Mouse (Mus musculus) limb, embryonic 12.5 days (tissue): ENCODE measurements around the gene Rnf152. TPM values are rescaled to one million over a fixed set of nuclear protein-coding genes. Genes with fewer than 3 reads are reported as not detected.

Source experiments
- ATAC-seq: fragments of 200-750 bp; cut with Nextera tagmentation; 2 replicates; pipeline ENCODE4 v1.8.0; 2017; ENCODE audit warnings: low read depth, moderate TSS enrichment; ENCODE audit not compliant: insufficient number of reproducible peaks, insufficient read depth, low FRiP score, low TSS enrichment
- H3K27ac ChIP-seq: fragments of 300-500 bp; sonication (generic); 2 replicates; pipeline ENCODE4 v1.5.1; 2016; ENCODE audit warnings: mild to moderate bottlenecking, moderate library complexity
- H3K27me3 ChIP-seq: fragments of 300-500 bp; sonication (generic); 2 replicates; pipeline ENCODE4 v1.6.1; 2016; ENCODE audit warnings: mild to moderate bottlenecking, moderate library complexity
- H3K36me3 ChIP-seq: fragments of 300-500 bp; sonication (generic); 2 replicates; pipeline ENCODE4 v1.6.1; 2016; ENCODE audit warnings: mild to moderate bottlenecking, moderate library complexity
- H3K4me1 ChIP-seq: fragments of 300-500 bp; sonication (generic); replicated peaks from 2 replicates; pipeline ENCODE4 v1.6.1; 2016
- H3K4me2 ChIP-seq: fragments of 300-500 bp; sonication (generic); 2 replicates; pipeline ENCODE4 v1.6.1; 2016; ENCODE audit warnings: mild to moderate bottlenecking, moderate library complexity
- H3K4me3 ChIP-seq: fragments of 300-500 bp; sonication (generic); replicated peaks from 2 replicates; pipeline ENCODE4 v1.5.1; 2016; ENCODE audit warnings: mild to moderate bottlenecking
- H3K9ac ChIP-seq: fragments of 300-500 bp; sonication (generic); replicated peaks from 2 replicates; pipeline ENCODE4 v1.6.1; 2016; ENCODE audit warnings: mild to moderate bottlenecking, moderate library complexity
- H3K9me3 ChIP-seq: fragments of 300-500 bp; sonication (generic); 2 replicates; pipeline ENCODE4 v1.6.1; 2016; ENCODE audit warnings: mild to moderate bottlenecking, moderate library complexity
- WGBS: fragments of 180-500 bp; shearing (Covaris S2); methylation state at CpG from one replicate; pipeline ENCODE4 v1.1.7; 2016; 5-methylcytosine and 5-hydroxymethylcytosine counted together
- polyA plus RNA-seq: library from polyadenylated mRNA; unstranded; fragments of >200 nt; fragmentation: Nextera tagmentation; extraction: Ambion mirVana; gene quantifications from 2 replicates; pipeline ENCODE4 v1.2.1, GENCODE M21; 2016

Gene Rnf152
- polyA plus RNA-seq, 1 experiment from 2014 or later = 1.2 TPM

DNA sequence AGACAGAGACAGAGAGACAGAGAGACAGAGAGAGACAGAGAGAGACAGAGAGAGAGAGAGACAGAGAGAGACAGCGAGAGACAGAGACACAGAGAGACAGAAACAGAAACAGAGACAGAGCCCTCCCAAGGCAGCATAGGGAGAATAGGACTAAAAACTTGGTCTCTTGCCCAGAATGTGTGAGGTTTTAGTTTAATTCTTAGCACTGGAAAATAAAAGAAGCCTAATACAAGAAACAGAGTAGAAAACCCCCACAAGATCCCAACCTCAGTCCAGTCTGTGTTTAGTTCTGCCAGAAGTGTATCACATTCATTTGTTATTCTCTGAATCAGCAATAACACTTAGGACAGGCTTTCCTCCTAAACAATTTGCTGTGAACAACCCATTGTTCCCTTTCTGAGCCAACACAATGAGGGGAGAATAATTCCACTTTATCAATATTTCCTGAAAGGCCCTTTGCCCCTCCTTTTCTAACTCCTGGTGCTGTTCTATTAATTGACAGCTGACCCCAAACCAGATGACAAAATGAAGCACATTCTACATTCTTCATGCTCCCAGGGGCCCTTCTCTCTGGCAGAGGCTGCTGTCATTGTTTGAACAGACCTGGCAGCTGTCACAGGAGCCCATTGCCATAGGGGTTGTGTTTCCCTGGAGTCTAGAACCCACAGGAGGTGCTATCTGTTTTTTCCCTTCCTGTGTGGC, 44.5 kb downstream of the Rnf152 start:
- Histone ChIP-seq H3K36me3 (no peaks in the 10 kb centered on the region), H3K4me2 (no peak overlapping the region), H3K9me3 (no peaks in the 10 kb centered on the region), H3K4me1 (0 out of 2 replicates have a peak, but pooled peaks cover 2% of the 10 kb centered on the region), H3K4me3 (no peak overlapping the region), H3K27me3 (no peaks in the 10 kb centered on the region), H3K9ac (no peak overlapping the region), H3K27ac (0 out of 2 replicates have a peak overlapping the region, but pooled peaks have one; percentile 41)
- no peak; the same call in 1 of the 2 replicates for ATAC-seq
- 87% methylated on average over 1 of the region's 1 CpGs for WGBS

DNA sequence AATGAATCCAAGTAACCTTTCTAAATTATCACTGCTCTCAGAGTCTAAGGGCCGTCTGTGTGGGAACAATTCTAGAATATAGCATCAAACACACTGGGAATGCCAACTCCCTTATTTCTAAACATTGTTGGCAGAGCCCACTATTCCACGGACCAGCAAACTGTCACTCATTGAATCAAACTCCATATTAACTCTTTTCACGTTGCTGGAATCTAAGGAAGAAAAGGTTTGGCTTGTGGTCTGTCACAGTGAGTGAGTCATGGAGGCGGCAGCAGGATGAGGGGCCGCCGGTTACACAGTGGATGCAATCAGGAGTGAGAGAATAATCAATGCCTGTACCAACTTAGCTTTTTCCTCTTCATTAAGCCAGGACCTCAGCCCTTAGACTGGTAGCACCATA, 54.3 kb downstream of the Rnf152 start:
- H3K27me3 ChIP-seq = no peaks in the 10 kb centered on the region
- no peak overlapping the region for H3K9ac ChIP-seq
- WGBS = 80% methylated on average over 6 of the region's 6 CpGs
- H3K36me3 ChIP-seq = no peaks in the 10 kb centered on the region
- no peak overlapping the region for H3K4me3 ChIP-seq
- no peak overlapping the region for H3K4me2 ChIP-seq
- H3K9me3 ChIP-seq = no peaks in the 10 kb centered on the region
- H3K4me1 ChIP-seq = no peaks in the 10 kb centered on the region
- no peak for ATAC-seq
- H3K27ac ChIP-seq = no peak overlapping the region

DNA sequence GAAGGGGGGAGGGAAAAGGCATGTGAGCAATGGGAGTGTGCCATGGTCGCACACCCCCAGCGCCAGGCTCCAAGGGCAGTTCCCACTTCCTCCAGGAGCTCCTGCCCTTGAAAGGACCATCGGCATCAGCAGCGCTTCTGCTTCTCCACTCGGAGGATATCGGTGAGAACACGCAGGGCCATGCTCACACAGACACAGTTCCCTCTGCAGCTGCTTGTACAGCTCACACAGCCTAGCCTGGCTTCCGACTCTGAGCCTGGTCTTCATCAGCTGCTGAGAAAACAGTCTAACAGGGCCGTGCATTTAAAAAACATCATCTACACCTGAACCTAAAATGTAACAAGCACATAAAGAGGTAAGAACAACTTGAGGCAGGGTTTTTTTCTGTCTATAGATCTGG, 54.7 kb downstream of the Rnf152 start:
- 76% methylated on average over 9 of the region's 9 CpGs for WGBS
- no peak for ATAC-seq
- no peaks in the 10 kb centered on the region for H3K9me3 ChIP-seq

DNA sequence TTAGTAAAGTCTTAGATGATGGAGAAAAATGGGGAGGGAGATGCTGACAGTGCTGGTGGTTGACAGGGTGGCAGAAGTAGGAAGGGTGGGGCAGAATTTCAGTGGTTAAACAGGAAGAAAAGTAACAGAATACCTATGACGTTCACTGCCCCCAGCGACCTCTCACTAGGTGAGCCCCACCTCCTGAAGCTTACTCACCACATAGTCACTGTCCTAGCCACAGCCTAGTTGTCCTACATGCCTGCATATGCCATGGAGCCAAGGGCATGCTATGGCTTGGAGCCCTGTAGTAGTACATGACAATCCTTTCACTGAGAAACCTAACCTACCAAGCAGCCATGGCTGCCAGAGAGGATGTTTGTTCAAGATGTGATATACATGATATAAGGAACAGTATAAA, 64.7 kb downstream of the Rnf152 start:
- ATAC-seq = no peak
- Histone ChIP-seq H3K27me3 (no peaks in the 10 kb centered on the region), H3K4me1 (no peaks in the 10 kb centered on the region), H3K9me3 (0 out of 2 replicates have a peak, but pooled peaks cover 6% of the 10 kb centered on the region), H3K4me2 (no peak overlapping the region), H3K4me3 (no peak overlapping the region), H3K36me3 (no peaks in the 10 kb centered on the region), H3K27ac (no peak overlapping the region), H3K9ac (no peak overlapping the region)
- WGBS = 72% methylated on average over 2 of the region's 2 CpGs

More for the DNA sequence above, 54.7 kb downstream of the Rnf152 start:
- no peaks in the 10 kb centered on the region for H3K27me3 ChIP-seq
- no peak overlapping the region for H3K4me2 ChIP-seq
- no peak overlapping the region for H3K4me3 ChIP-seq
- no peak overlapping the region for H3K9ac ChIP-seq
- no peak overlapping the region for H3K27ac ChIP-seq
- H3K36me3 ChIP-seq = no peaks in the 10 kb centered on the region
- no peaks in the 10 kb centered on the region for H3K4me1 ChIP-seq

DNA sequence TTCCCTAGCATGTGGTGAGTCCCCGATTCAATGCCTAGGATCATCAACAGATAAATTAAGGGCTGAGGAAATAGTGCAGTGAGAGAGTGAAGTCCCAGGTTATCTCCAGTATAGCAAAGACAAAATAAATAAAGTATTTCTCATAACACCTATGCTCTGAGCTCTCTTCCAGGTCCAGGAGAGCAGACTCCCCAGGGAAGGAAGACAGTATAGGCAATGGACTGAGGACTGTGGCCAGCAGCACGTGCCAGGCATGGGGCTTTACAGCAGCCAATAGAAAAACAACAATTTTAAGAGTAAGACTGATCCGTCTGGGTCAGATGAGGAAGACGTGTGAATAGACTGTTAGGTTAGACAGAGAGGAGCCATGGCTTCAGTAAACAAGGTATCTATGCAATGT, 69.0 kb downstream of the Rnf152 start:
- H3K4me1 ChIP-seq = no peaks in the 10 kb centered on the region
- no peak overlapping the region for H3K4me3 ChIP-seq
- H3K9ac ChIP-seq = no peak overlapping the region
- WGBS = 68% methylated on average over 4 of the region's 4 CpGs
- H3K27me3 ChIP-seq = no peaks in the 10 kb centered on the region
- no peak overlapping the region for H3K4me2 ChIP-seq
- H3K9me3 ChIP-seq = no peaks in the 10 kb centered on the region
- ATAC-seq = no peak
- H3K36me3 ChIP-seq = no peaks in the 10 kb centered on the region
- no peak overlapping the region for H3K27ac ChIP-seq

DNA sequence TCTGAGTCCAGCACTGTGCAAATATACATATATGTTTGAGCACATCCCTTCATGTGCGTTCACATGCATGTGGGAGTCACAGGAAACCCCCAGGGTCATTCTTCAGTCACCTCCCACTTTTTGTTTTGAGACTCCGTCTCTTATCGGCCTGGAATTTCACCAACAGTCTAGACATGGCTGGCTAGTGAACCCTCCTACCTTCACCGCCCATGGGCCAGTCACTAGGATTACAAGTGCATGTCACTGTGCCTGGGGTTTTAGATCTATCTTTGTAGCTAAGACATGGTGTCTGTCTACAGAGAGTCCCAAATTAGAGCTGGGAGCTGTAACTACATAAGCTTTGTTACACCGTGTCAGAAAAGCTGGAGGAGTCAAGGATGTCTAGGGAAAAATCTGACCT, 69.6 kb downstream of the Rnf152 start:
- no peak overlapping the region for H3K27ac ChIP-seq
- H3K4me2 ChIP-seq = no peak overlapping the region
- no peak for ATAC-seq
- H3K9me3 ChIP-seq = no peaks in the 10 kb centered on the region
- H3K9ac ChIP-seq = no peak overlapping the region
- H3K4me3 ChIP-seq = no peak overlapping the region
- no peaks in the 10 kb centered on the region for H3K36me3 ChIP-seq
- no peaks in the 10 kb centered on the region for H3K4me1 ChIP-seq
- WGBS = 88% methylated on average over 5 of the region's 5 CpGs
- H3K27me3 ChIP-seq = no peaks in the 10 kb centered on the region

DNA sequence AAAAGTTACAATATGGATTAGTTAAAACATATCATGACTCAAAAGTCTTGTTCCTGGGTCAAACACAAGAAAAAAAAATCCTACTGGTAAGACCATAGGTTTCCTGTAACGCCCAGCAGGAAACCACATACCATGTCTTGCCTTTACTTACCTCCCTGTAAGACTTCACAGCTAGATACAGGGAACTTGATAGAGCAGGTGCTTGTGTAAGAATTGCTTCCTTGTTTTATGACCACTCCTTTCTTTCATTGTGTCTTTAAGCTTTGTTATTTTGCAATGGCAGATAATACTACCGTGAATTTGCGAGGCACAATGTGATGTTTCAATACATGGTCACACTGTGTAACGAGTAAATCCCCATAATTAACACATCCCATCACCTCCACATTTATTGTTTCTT, 71.5 kb downstream of the Rnf152 start:
- WGBS = 87% methylated on average over 4 of the region's 4 CpGs
- no peaks in the 10 kb centered on the region for H3K27me3 ChIP-seq
- no peaks in the 10 kb centered on the region for H3K36me3 ChIP-seq
- peaks cover 5% of the 10 kb centered on the region; the same call in 1 of the 2 replicates for H3K4me1 ChIP-seq
- no peak overlapping the region for H3K4me3 ChIP-seq
- no peak overlapping the region for H3K9ac ChIP-seq
- H3K4me2 ChIP-seq = no peak overlapping the region
- no peaks in the 10 kb centered on the region for H3K9me3 ChIP-seq
- no peak for ATAC-seq
- no peak overlapping the region for H3K27ac ChIP-seq

DNA sequence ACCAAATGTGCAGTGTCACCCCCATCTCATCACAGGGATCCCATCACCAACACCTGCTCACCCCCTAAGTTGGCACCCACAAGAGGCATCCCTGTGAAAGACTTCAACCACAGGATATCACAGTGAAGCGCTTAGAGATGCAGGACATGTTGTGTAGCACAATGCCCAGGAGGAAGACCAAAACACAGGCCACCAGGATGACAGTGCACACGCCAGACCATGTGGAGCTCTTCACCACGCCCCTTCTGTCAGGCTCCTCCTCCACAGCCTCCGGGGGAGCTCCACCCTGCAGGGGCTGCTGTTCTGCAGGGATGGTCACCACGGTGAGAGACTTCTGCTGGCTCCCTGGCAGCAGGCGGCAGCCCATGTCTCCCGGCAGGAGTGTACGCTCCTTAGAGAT, 72.4 kb downstream of the Rnf152 start:
- Histone ChIP-seq H3K27ac (no peak overlapping the region), H3K9me3 (no peaks in the 10 kb centered on the region), H3K4me3 (no peak overlapping the region), H3K36me3 (no peaks in the 10 kb centered on the region), H3K9ac (no peak overlapping the region), H3K4me2 (no peak overlapping the region), H3K4me1 (peaks cover 5% of the 10 kb centered on the region; the same call in 1 of the 2 replicates), H3K27me3 (no peaks in the 10 kb centered on the region)
- 65% methylated on average over 8 of the region's 8 CpGs for WGBS
- ATAC-seq = no peak

DNA sequence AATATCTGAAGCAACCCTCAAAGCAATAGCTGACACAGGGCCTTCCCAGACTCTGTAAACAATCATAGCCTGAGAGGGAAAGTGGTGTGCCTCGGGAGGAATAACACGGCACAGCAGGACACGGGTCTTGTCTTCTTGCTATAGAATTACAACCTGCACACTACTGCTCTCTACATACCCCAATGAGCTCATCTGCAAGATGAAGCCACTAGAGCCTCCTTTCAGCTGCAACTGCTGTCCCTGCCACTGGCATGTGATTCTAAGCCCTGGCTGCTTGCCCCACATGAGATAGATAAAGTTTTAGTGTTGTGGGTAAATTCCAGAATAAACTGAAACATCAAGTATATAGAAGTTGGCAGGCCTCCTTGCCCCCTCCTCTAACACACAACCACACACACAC, 75.2 kb downstream of the Rnf152 start:
- Histone ChIP-seq H3K4me2 (no peak overlapping the region), H3K36me3 (no peaks in the 10 kb centered on the region), H3K4me1 (peaks cover 5% of the 10 kb centered on the region; the same call in 1 of the 2 replicates), H3K9me3 (no peaks in the 10 kb centered on the region), H3K9ac (no peak overlapping the region), H3K27ac (no peak overlapping the region), H3K27me3 (no peaks in the 10 kb centered on the region), H3K4me3 (no peak overlapping the region)
- 57% methylated on average over 3 of the region's 3 CpGs for WGBS
- no peak for ATAC-seq

DNA sequence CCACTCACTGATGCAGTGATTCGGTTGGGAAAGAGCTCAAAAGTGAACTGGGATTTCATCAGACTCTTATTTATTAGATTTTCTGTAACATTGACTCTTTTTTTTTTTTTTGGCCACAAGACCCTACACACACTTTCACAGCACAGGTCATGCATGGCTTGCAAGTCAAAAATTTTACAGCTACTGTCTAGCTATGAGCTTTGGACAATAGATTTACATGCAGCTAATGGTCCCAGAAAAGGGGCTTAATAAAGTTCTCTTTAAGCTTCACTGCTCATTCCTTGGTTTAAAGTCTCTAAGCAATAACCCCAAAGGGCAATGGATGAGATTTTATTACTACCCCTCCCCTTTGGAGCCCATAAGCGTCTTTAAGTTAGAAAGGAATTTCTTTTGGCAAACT, 76.3 kb downstream of the Rnf152 start:
- Histone ChIP-seq H3K4me2 (no peak overlapping the region), H3K9me3 (no peaks in the 10 kb centered on the region), H3K9ac (no peak overlapping the region), H3K4me3 (no peak overlapping the region), H3K4me1 (peaks cover 5% of the 10 kb centered on the region; the same call in 1 of the 2 replicates), H3K27me3 (no peaks in the 10 kb centered on the region), H3K36me3 (no peaks in the 10 kb centered on the region), H3K27ac (no peak overlapping the region)
- WGBS = 45% methylated on average over 2 of the region's 2 CpGs
- ATAC-seq = no peak

DNA sequence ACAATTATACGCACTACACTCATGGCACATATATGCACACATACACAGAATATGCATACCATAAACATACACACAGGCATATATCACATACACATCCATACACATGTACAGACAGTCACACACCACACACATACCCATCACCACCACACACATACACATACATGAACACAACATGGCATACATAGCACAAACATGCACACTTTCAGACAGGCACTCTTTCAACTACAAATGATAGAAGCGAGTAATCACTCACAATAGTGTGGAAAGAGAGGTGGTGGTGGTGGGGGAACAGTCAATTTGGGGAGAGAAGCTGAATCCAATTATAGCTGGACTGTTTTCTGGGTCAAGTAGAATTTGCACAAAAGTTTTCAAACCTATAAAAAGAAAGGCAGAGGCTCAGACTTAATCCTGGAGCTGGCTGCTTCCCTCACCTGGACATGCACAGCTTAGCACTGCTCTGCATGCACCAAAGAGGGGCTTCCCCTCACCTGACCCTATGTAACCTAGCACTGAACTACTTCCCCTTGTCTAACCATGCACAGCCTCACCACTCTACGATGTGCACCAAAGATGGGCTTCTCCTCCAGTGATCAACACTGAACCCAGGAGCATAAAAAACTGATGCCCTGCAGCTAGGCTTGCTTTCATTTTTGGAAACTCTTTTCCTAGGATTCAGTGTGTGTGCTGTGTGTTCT, 81.9 kb downstream of the Rnf152 start:
- no peaks in the 10 kb centered on the region for H3K4me1 ChIP-seq
- no peak overlapping the region for H3K9ac ChIP-seq
- ATAC-seq = no peak; the same call in 1 of the 2 replicates
- no peak overlapping the region for H3K27ac ChIP-seq
- 87% methylated on average over 3 of the region's 3 CpGs for WGBS
- H3K36me3 ChIP-seq = no peaks in the 10 kb centered on the region
- no peak overlapping the region for H3K4me3 ChIP-seq
- no peak overlapping the region for H3K4me2 ChIP-seq
- no peaks in the 10 kb centered on the region for H3K27me3 ChIP-seq
- H3K9me3 ChIP-seq = no peaks in the 10 kb centered on the region
